In the genomic region with DNA sequence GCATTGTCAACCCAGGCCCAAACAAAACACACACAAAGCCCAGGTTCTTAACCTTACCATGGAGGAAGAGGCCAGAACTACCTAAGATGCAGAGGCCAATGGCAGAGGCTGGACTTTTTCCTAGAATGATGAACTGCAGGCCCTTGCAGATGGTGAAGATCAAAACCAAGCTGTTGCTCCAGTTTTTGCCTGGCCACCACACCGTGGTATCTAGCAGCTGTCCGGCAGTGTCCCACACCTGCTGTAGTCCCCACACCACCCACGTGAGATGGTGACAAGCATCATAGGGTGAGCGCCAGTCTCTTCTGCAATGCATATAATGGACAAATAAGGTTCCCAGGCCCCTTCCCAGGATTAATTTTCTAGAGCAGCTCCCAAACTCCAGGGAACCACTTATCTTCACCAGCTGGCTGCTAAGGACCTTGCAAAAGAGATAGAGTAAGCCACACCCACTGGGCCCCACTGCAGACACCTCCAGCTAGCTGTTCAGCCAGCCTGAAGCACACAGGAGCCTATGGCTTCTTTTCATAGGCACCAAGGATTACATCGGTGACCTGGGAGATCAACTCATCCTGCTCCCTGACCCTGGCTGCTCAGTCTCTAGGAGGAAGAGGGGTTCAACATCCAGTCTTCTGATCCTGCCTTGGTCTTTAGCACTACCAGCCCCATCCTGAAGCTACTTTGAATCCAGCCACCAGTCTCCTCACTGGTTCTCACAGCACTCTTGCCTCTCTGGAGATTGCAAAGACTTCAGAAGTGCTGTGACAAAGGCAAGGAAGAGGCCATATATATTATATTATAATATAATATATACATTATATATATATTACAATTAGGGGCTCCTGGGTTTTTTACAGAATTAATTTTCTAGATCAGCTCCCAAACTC, we compare ENCODE assay signal across 1 mouse cellular context.
A peak's percentile ranks its signal among the peaks of the same experiment; 100 is the strongest.
TF ChIP-seq lines count a peak whose summit lies in the region.

No protein-coding gene starts in this region.

TF ChIP-seq in CH12.LX, 34 proteins besides CTCF, POLR2A, EP300 and RAD21 (continued from another document):
- TF ChIP-seq TCF12 (IDR thresholded peaks at IDR 0.05; ENCODE audit: low read depth, low read length): peak; percentile 20; the same call in 1 of the 2 replicates
